Mouse (Mus musculus) embryonic facial prominence, embryonic 13.5 days (tissue): ENCODE data around the gene Tymp. TPM values are rescaled to one million over a fixed set of nuclear protein-coding genes. Genes with fewer than 3 reads are reported as not detected.

Experiments used
- ATAC-seq: fragments of 200-750 bp; cut with Nextera tagmentation; 2 replicates; pipeline ENCODE4 v1.8.0; 2017; ENCODE audit warnings: low read depth; ENCODE audit not compliant: insufficient number of reproducible peaks, insufficient read depth, low FRiP score, low TSS enrichment
- H3K27ac ChIP-seq: fragments of 300-500 bp; sonication (generic); 2 replicates; pipeline ENCODE4 v1.5.1; 2015; ENCODE audit warnings: moderate library complexity, mild to moderate bottlenecking, inconsistent platforms
- H3K27me3 ChIP-seq: fragments of 300-500 bp; sonication (generic); 2 replicates; pipeline ENCODE4 v1.6.1; 2015; ENCODE audit warnings: mild to moderate bottlenecking, inconsistent platforms
- H3K36me3 ChIP-seq: fragments of 300-500 bp; sonication (generic); 2 replicates; pipeline ENCODE4 v1.6.1; 2015; ENCODE audit warnings: mild to moderate bottlenecking, inconsistent platforms
- H3K4me1 ChIP-seq: fragments of 300-500 bp; sonication (generic); 2 replicates; pipeline ENCODE4 v1.6.1; 2015; ENCODE audit warnings: inconsistent platforms
- H3K4me2 ChIP-seq: fragments of 300-500 bp; sonication (generic); 2 replicates; pipeline ENCODE4 v1.6.1; 2015; ENCODE audit warnings: moderate library complexity, mild to moderate bottlenecking, inconsistent platforms
- H3K4me3 ChIP-seq: fragments of 300-500 bp; sonication (generic); 2 replicates; pipeline ENCODE4 v1.5.1; 2015; ENCODE audit warnings: mild to moderate bottlenecking, inconsistent platforms
- H3K9ac ChIP-seq: fragments of 300-500 bp; sonication (generic); 2 replicates; pipeline ENCODE4 v1.6.1; 2015; ENCODE audit warnings: mild to moderate bottlenecking, inconsistent platforms
- H3K9me3 ChIP-seq: fragments of 300-500 bp; sonication (generic); 2 replicates; pipeline ENCODE4 v1.6.1; 2016; ENCODE audit warnings: inconsistent platforms
- WGBS: fragments of 180-500 bp; shearing (Covaris S2); methylation state at CpG from one replicate; pipeline ENCODE4 v1.1.7; 2015; ENCODE audit warnings: mixed read lengths; 5-methylcytosine and 5-hydroxymethylcytosine counted together
- polyA plus RNA-seq: library from polyadenylated mRNA; unstranded; fragments of >200 nt; fragmentation: Nextera tagmentation; extraction: Ambion mirVana; gene quantifications from 2 replicates; pipeline ENCODE4 v1.2.1, GENCODE M21; 2015

The Tymp gene
- polyA plus RNA-seq, 1 experiment from 2014 or later: 1.6 TPM

DNA sequence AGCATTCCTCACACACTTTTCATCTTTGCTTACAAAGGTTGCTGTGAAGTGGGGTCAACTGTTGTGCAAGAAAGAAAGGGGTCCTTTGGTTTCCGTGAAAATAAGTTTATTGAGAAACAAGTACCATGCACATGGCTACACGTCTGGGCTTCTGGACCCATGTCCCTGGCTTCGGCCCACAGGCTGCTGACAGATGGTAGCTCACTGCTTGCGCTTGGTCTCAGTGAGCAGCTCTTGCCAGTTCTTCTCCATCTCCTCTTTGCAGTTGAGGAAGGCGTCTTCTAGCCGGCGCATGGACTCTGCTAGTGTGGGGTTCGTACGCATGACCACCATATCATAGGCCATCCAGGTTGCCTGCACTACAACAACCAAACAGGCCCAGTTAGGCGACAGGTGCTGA, 13.2 kb upstream of the Tymp start:
- H3K27ac ChIP-seq: no peak overlapping the region
- H3K4me3 ChIP-seq: no peak overlapping the region
- H3K4me1 ChIP-seq: no peaks in the 10 kb centered on the region
- H3K9me3 ChIP-seq: no peaks in the 10 kb centered on the region
- ATAC-seq: no peak
- no peaks in the 10 kb centered on the region for H3K36me3 ChIP-seq
- 0 out of 2 replicates have a peak, but pooled peaks cover 10% of the 10 kb centered on the region for H3K27me3 ChIP-seq
- no peak overlapping the region for H3K4me2 ChIP-seq
- no peak overlapping the region for H3K9ac ChIP-seq
- 90% methylated on average over 10 of the region's 10 CpGs for whole genome bisulfite sequencing

DNA sequence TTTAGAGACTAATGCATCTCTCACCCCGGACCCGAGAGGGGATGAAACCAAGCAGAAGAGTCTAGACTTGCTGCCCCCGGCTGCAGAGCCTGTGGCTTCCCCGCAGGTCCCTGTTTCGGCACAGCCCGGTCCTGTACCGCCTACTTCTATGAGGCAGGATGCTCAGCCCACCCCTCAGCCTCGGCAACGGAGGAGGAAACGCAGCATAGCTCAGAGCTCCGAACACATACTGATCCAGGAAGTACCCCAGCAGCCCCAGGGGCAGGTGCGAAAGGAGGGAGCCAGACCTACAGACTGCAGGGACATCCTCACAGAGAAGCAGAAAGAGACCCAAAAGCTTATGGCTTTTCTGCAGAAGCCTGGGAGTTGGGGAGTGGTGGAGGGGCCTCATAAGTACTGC, 10.3 kb upstream of the Tymp start:
- no peak for ATAC-seq
- H3K4me3 ChIP-seq: no peak overlapping the region
- no peaks in the 10 kb centered on the region for H3K36me3 ChIP-seq
- peaks cover 17% of the 10 kb centered on the region; the same call in 1 of the 2 replicates for H3K27me3 ChIP-seq
- H3K4me1 ChIP-seq: no peaks in the 10 kb centered on the region
- H3K27ac ChIP-seq: no peak overlapping the region
- H3K9me3 ChIP-seq: no peaks in the 10 kb centered on the region
- 36% methylated on average over 12 of the region's 12 CpGs for WGBS
- no peak overlapping the region for H3K9ac ChIP-seq
- H3K4me2 ChIP-seq: no peak overlapping the region

DNA sequence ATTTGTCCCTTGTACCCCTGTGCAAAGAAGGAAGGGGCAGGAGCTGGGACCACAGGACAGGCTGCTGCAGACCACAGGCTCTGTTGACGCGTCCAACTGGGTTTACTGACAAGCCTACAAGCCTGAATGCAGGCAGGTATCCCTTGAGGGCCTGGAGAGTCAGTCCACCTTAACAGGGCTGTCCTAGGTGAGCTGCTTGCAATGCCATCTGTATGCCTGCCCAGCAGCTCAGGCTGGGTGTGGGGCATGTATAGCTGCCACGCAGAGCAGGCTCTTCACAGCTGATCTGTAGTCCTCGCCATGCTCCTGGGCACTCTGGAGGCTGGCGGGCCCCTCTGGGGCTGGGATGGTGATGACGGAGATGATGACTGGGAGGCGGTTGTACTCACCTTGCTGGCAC, 7.8 kb upstream of the Tymp start, which contains the start of gene Klhdc7b:
TSS of gene Klhdc7b (plus strand) at position 301 of the 400 bp plus-strand sequence.
- Histone ChIP-seq H3K4me1 (no peaks in the 10 kb centered on the region), H3K4me2 (no peak within 1 kb of the TSS), H3K27ac (no peak within 1 kb of the TSS), H3K9me3 (no peaks in the 10 kb centered on the region), H3K27me3 (peaks cover 33% of the 10 kb centered on the region), H3K36me3 (no peaks in the 10 kb centered on the region), H3K9ac (no peak within 1 kb of the TSS), H3K4me3 (no peak within 1 kb of the TSS)
- ATAC-seq: no peak
- WGBS: 82% methylated on average over 7 of the region's 7 CpGs

DNA sequence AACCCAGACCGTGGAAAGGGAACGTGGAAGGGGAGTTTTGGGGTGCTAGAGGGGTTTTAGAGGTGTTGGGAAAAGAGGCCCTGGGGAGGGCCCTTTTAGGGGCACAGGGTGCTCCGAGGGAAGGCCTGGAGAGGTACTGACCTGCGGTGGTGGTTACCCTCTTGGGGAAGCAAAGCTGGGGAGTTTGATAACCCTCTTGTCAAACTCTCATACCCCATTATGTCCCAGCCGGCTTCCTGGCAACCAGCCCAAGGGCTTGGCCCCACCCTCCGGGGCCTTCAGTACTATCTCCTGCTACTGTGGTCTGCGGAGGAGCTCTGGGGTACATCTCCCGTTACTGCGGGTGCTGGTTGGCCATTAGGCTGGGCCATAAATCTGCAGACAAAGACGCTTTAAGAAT, 2.6 kb upstream of the Tymp start:
- Histone ChIP-seq H3K9ac (peak overlapping the region; percentile 61; the same call in 1 of the 2 replicates), H3K36me3 (no peaks in the 10 kb centered on the region), H3K4me2 (peak overlapping the region; percentile 72), H3K27ac (no peak overlapping the region), H3K4me3 (peak overlapping the region; percentile 43), H3K27me3 (peaks cover 65% of the 10 kb centered on the region), H3K4me1 (peaks cover 28% of the 10 kb centered on the region), H3K9me3 (no peaks in the 10 kb centered on the region)
- WGBS: 11% methylated on average over 10 of the region's 10 CpGs
- ATAC-seq: no peak

DNA sequence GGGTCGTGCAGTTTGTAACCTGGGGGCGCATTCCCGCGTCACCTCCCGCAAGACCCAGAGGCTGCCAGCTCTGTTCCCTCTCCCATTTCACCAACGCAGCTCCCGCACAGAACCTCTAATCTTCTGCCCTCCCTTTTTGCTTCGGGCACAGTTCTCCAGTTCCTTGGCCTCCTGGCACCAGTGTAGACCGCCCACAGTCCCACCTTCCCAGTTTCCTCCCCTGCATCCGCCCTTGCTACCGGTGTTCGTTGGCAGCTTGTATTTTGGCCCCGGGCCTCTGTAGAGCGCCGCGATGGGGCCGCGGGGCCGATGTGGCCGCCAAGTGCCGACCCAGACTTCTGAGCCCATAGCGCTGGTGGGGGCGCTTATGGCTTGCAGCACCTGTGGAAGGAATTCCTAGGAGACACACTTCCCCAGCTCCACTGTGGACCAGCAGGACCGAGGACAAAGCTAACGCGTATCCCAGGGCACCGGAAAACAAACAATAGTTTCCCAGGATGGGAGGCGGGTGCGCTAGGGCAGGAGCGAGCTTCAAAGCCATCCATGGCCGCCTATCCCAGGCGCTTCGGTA, 2.1 kb upstream of the Tymp start, which contains the start of gene Odf3b:
TSS of gene Odf3b (minus strand) at position 452 of the 571 bp plus-strand sequence.
- Histone ChIP-seq H3K9ac (peak within 1 kb of the TSS; percentile 61), H3K27ac (no peak within 1 kb of the TSS), H3K4me2 (peak within 1 kb of the TSS; percentile 72), H3K36me3 (no peaks in the 10 kb centered on the region), H3K27me3 (peaks cover 65% of the 10 kb centered on the region), H3K9me3 (no peaks in the 10 kb centered on the region), H3K4me1 (peaks cover 32% of the 10 kb centered on the region), H3K4me3 (peak within 1 kb of the TSS; percentile 43)
- WGBS: under 1% methylated on average over 33 of the region's 33 CpGs
- ATAC-seq: no peak

DNA sequence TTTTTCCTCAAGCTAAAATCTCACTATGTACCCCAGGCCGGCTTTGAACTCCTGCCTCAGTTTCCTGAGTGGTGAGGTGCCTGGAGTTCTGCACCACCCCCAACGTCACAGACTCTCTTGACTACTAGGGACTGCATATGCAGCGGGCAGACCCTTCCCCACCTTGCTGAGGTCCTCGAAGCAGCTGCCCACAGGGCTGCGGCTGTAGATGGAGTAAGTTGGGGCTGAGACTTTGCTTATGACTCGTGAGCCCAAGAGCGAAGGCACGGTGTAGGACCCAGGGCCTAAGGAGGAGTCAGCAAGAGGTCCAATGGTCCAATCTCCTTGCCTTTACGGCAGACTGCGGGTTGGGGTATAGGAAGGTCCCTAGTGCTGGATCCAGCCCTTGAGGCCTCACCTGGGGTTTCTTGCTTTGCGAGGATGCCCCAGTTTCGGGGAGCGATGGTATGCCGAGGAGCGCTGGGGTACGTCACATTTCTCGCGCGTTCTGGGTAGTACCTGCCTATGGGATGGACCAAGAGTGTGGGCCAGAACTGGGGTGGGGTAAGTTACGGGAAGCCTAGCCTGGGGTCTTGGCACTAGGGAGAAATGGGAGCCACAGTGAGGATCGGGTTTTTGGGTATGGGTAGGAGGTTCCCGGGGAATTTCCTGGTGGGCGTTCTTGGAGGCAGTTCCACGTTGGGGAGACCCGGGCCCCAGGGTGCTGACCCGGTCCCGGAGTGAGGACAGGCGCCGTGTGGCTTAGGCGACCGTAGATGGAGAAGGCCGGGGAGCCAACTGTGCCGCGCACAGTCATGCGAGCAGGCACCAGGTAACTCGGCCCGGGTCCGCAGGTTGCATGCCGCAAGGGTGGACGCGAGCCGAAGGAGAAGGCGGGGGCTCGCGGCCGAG, 1.3 kb upstream of the Tymp start:
- peaks cover 65% of the 10 kb centered on the region for H3K27me3 ChIP-seq
- WGBS: 9% methylated on average over 46 of the region's 46 CpGs
- H3K4me2 ChIP-seq: peak overlapping the region; percentile 72
- no peaks in the 10 kb centered on the region for H3K36me3 ChIP-seq
- peaks cover 35% of the 10 kb centered on the region for H3K4me1 ChIP-seq
- no peaks in the 10 kb centered on the region for H3K9me3 ChIP-seq
- no peak overlapping the region for H3K27ac ChIP-seq
- no peak for ATAC-seq
- H3K9ac ChIP-seq: peak overlapping the region; percentile 61
- peak overlapping the region; percentile 43 for H3K4me3 ChIP-seq

DNA sequence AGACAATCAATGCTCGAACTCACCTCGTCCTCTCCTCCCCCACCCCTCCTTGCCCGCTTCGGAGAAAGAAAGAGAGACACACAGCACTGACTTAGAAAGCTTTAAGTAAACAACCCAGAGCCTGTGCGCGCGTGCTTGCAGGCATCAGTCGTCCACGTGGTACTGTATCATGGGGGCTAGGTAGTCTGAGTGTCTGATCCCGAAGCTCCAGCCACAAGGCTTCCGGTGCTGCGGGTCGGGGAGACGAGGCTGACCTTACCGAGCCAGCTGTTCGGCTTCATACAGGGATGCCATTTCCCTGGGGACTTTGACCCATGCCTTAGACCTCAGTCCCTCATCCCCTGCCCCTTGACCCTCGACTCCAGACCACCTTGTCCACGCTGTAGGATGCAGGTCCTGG, 523 bp upstream of the Tymp start:
- H3K9ac ChIP-seq: peak overlapping the region; percentile 22; the same call in 1 of the 2 replicates
- peak overlapping the region; percentile 72 for H3K4me2 ChIP-seq
- WGBS: 2% methylated on average over 18 of the region's 18 CpGs
- ATAC-seq: no peak
- no peaks in the 10 kb centered on the region for H3K9me3 ChIP-seq
- peak overlapping the region; percentile 16 for H3K4me3 ChIP-seq
- peaks cover 43% of the 10 kb centered on the region for H3K4me1 ChIP-seq
- H3K27ac ChIP-seq: no peak overlapping the region
- peaks cover 60% of the 10 kb centered on the region for H3K27me3 ChIP-seq
- peaks cover 5% of the 10 kb centered on the region for H3K36me3 ChIP-seq

DNA sequence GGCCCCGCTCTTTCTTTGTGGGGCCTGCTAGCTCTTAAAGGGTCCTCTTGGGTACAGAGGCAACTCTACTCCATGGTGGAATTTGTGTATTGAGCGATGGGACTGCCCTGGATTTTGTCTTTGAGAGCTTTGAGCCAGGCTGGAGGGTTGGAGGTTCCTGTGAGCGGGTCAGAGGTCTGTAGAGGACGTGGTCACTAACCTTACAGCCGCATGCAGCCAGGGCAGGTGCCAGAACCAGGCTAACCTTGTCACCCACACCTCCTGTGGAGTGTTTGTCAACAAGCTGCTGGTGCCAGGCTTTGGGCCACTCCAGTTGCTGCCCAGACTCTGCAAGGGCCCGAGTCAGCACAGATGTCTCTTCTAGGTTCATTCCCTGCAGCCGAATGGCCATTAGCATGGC, 799 bp downstream of the Tymp start:
- Histone ChIP-seq H3K9me3 (no peaks in the 10 kb centered on the region), H3K27ac (no peak overlapping the region), H3K4me3 (no peak overlapping the region), H3K9ac (no peak overlapping the region), H3K4me1 (peaks cover 44% of the 10 kb centered on the region), H3K4me2 (no peak overlapping the region), H3K36me3 (peaks cover 18% of the 10 kb centered on the region), H3K27me3 (peaks cover 52% of the 10 kb centered on the region)
- no peak for ATAC-seq
- 85% methylated on average over 7 of the region's 7 CpGs for WGBS

DNA sequence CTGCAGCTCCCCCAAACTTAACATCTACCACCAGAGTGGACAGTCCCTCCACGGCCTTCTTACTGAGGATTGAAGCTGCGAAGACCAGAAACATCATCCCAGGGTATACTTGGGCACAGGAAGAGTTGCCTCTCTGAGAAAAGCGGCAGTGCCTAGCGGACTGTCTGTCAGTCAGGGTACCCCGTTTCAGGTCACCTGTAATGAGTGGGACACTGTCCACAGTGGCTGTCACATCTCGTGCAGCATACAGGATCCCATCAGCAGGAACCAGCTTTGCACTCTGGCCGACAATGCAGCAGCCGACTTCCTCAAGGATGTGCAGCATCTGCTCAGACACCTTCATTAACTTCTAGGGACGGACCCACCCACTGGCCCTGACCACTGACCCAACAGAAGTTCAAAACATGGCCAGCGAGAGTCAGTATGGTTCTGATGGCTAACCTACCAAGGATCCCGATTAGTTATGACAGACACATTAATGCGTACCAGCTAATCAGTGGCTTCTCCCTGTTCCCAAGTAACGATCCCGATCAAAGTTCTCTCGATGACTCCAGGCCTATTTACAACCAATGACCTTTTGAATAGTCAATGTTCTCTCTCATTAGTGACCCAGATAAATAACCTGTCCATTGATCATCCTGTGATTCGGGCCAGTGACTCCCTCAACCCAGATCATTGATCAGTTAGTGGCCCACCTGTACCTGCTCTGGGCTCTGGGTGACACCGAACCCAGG, 1.9 kb downstream of the Tymp start:
- 91% methylated on average over 17 of the region's 17 CpGs for WGBS
- H3K9ac ChIP-seq: no peak overlapping the region
- H3K27me3 ChIP-seq: peaks cover 41% of the 10 kb centered on the region
- peaks cover 29% of the 10 kb centered on the region for H3K36me3 ChIP-seq
- H3K4me3 ChIP-seq: no peak overlapping the region
- peak overlapping the region; percentile 91 for H3K4me2 ChIP-seq
- no peak overlapping the region for H3K27ac ChIP-seq
- H3K4me1 ChIP-seq: peaks cover 44% of the 10 kb centered on the region
- no peak for ATAC-seq
- H3K9me3 ChIP-seq: no peaks in the 10 kb centered on the region

DNA sequence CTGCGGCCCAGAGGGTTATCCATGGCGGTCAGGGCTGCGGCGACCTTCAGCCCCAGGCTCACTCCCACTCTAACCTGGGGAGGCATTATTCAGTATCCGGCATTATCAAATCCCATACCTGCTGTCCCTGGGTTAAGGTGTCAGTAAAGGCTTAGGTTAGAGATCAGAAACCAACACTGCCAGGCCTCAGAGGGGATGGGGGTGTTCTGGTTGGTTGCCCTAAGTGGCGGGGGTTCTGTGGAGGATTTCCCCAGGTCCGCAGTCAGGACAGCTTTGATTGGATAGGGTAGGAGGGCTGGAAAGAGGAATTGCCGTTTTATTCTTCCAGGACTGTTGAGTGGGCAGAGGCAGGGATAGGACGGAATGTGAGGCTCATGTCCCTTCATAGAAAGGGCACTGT, 2.5 kb downstream of the Tymp start:
- peaks cover 36% of the 10 kb centered on the region for H3K27me3 ChIP-seq
- H3K4me1 ChIP-seq: peaks cover 41% of the 10 kb centered on the region
- 51% methylated on average over 9 of the region's 9 CpGs for WGBS
- H3K9me3 ChIP-seq: no peaks in the 10 kb centered on the region
- H3K4me2 ChIP-seq: peak overlapping the region; percentile 91
- H3K4me3 ChIP-seq: peak overlapping the region; percentile 72
- no peak for ATAC-seq
- H3K36me3 ChIP-seq: peaks cover 35% of the 10 kb centered on the region
- peak overlapping the region; percentile 88 for H3K27ac ChIP-seq
- H3K9ac ChIP-seq: peak overlapping the region; percentile 81

DNA sequence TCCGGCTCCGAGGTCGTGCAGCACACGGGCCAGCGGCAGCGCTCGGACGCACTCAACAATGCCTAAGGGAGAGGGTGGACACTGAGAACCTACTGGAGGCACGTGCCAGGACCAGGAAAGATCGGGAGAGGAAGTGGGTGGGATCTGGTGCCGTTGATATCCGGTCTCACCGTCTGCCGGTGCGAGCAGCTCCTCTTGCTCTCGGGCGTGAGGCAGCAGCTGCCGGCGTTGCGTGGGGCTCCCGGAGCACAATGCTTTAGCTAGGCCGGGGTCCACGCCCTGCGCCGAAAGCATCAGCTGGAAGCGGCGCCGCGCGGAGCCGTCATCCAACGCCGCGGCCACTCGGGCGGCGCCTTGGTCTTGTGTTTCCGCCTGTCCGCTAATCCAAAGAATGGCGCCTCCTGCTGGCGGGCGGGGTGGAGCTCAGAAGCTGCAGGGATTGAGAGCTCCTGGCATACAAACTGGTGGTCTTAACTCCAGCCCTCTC, 3.0 kb downstream of the Tymp start, which contains the start of gene Sco2:
TSS of gene Sco2 (minus strand) at position 85 of the 487 bp plus-strand sequence.
- WGBS: under 1% methylated on average over 42 of the region's 42 CpGs
- peak; percentile 67 for ATAC-seq
- Histone ChIP-seq H3K9me3 (no peaks in the 10 kb centered on the region), H3K4me3 (peak within 1 kb of the TSS; percentile 72), H3K9ac (peak within 1 kb of the TSS; percentile 81), H3K27ac (peak within 1 kb of the TSS; percentile 88), H3K27me3 (peaks cover 31% of the 10 kb centered on the region), H3K4me1 (peaks cover 36% of the 10 kb centered on the region), H3K36me3 (peaks cover 41% of the 10 kb centered on the region), H3K4me2 (peak within 1 kb of the TSS; percentile 91)
